Mouse (Mus musculus) intestine, embryonic 16.5 days (tissue): ENCODE data around the gene Alg11. TPM values are rescaled to one million over a fixed set of nuclear protein-coding genes. Genes with fewer than 3 reads are reported as not detected.
A peak's percentile ranks its signal among the peaks of the same experiment; 100 is the strongest.

ENCODE experiments used
- ATAC-seq: fragments of 200-750 bp; cut with Nextera tagmentation; 2 replicates; pipeline ENCODE4 v1.8.0; 2017; ENCODE audit warnings: moderate TSS enrichment, moderate library complexity
- H3K27ac ChIP-seq: fragments of 300-500 bp; sonication (generic); 2 replicates; pipeline ENCODE4 v1.5.1; 2014; ENCODE audit warnings: mild to moderate bottlenecking, low read length
- H3K27me3 ChIP-seq: fragments of 300-500 bp; sonication (generic); replicated peaks from 2 replicates; pipeline ENCODE4 v1.6.1; 2014; ENCODE audit warnings: low read length, control low read depth, mixed read lengths; ENCODE audit not compliant: control insufficient read depth, insufficient read depth
- H3K36me3 ChIP-seq: fragments of 300-500 bp; sonication (generic); 2 replicates; pipeline ENCODE4 v1.6.1; 2014; ENCODE audit warnings: low read length, control low read depth; ENCODE audit not compliant: control insufficient read depth, insufficient read depth
- H3K4me1 ChIP-seq: fragments of 300-500 bp; sonication (generic); 2 replicates; pipeline ENCODE4 v1.6.1; 2014; ENCODE audit warnings: low read length, control low read depth, mixed read lengths; ENCODE audit not compliant: control insufficient read depth, insufficient read depth
- H3K4me2 ChIP-seq: fragments of 300-500 bp; sonication (generic); 2 replicates; pipeline ENCODE4 v1.6.1; 2014; ENCODE audit warnings: low read depth, low read length, control low read depth
- H3K4me3 ChIP-seq: fragments of 300-500 bp; sonication (generic); 2 replicates; pipeline ENCODE4 v1.5.1; 2014; ENCODE audit warnings: mild to moderate bottlenecking, low read length
- H3K9ac ChIP-seq: fragments of 300-500 bp; sonication (generic); 2 replicates; pipeline ENCODE4 v1.6.1; 2014; ENCODE audit warnings: low read depth, low read length
- H3K9me3 ChIP-seq: fragments of 300-500 bp; sonication (generic); 2 replicates; pipeline ENCODE4 v1.6.1; 2016; ENCODE audit warnings: low read length, control low read depth; ENCODE audit not compliant: control insufficient read depth
- WGBS: fragments of 180-500 bp; shearing (Covaris S2); extraction: QIAGEN DNeasy Blood & Tissue Kit; methylation state at CpG from one replicate; pipeline ENCODE4 v1.1.7; 2014; 5-methylcytosine and 5-hydroxymethylcytosine counted together
- polyA plus RNA-seq: library from polyadenylated mRNA; unstranded; fragments of >200 nt; fragmentation: Nextera tagmentation; extraction: Ambion mirVana; gene quantifications from 2 replicates; pipeline ENCODE4 v1.2.1, GENCODE M21; 2015

Gene Alg11
- 28.7 and 30.4 TPM in 2 replicates for polyA plus RNA-seq

DNA sequence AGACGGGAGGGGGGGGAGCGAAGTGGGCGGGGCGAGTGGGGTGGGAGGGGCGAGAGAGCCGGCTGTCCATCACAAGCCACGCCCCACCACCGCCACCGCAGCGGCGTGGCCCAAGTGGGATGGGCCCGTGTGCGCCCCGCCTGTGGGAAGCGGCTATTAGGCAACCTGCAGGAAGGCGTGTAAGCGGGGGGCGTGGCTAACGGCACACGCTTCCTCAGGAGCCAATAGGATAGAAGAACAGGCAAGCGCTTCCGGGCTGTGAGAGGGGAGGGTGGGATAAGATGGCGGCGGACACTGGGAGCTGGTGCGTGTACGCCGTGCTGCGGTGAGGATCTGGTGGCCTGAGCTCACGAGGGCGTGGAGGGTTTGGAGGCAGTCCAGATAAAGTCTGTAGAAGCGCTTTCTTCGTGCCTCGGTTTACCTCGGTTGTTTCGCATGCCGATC, at the start of gene Alg11:
Gene Alg11 (plus strand): TSS at position 276 of the 444 bp plus-strand sequence.
- 0 out of 2 replicates have a peak, but pooled peaks cover 8% of the 10 kb centered on the region for H3K4me1 ChIP-seq
- H3K27ac ChIP-seq = peak within 1 kb of the TSS; percentile 57
- 0 out of 2 replicates have a peak, but pooled peaks cover 4% of the 10 kb centered on the region for H3K27me3 ChIP-seq
- ATAC-seq = peak; percentile 99
- H3K4me2 ChIP-seq = peak within 1 kb of the TSS; percentile 91
- peak within 1 kb of the TSS; percentile 86 for H3K4me3 ChIP-seq
- no peaks in the 10 kb centered on the region for H3K9me3 ChIP-seq
- under 1% methylated on average over 30 of the region's 36 CpGs for WGBS
- peaks cover 7% of the 10 kb centered on the region for H3K36me3 ChIP-seq
- peak within 1 kb of the TSS; percentile 76 for H3K9ac ChIP-seq

DNA sequence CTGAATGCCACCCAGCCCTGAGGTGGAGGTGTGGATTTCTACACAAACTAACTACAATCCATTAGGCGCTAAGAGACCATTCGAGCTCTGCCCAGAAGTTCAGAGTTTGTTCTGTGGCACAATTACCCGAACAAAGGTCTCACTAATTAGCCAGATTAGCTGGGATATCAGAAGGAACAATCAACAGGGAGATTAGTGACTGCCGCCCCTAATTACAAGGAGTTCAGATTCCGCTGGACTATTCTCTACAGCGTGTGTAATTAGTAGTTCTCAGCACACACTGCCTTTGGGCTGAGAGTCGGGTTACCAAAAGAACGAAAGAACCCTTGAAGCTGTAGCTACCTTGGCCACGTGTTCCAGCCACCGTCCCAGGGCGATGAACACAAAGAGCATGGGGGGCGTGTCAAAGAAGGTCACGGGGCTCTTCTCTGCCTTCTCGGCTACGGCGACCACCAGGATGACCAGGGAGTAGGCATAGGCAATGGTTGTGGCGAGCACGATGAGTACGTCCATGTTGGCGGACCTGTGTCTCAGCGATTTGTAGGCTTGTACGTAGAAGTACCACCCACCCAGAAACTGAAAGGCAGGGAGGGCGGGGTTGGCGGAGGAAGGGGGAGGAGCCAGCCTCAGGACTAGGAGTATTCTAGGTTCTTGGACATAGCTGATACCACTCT, 47.4 kb upstream of the Alg11 start:
- H3K9ac ChIP-seq = no peak overlapping the region
- 73% methylated on average over 24 of the region's 24 CpGs for WGBS
- ATAC-seq = peak; percentile 87
- H3K9me3 ChIP-seq = no peaks in the 10 kb centered on the region
- H3K27me3 ChIP-seq = no peaks in the 10 kb centered on the region
- H3K4me1 ChIP-seq = no peaks in the 10 kb centered on the region
- no peak overlapping the region for H3K4me3 ChIP-seq
- no peak overlapping the region for H3K4me2 ChIP-seq
- H3K36me3 ChIP-seq = no peaks in the 10 kb centered on the region
- H3K27ac ChIP-seq = no peak overlapping the region

DNA sequence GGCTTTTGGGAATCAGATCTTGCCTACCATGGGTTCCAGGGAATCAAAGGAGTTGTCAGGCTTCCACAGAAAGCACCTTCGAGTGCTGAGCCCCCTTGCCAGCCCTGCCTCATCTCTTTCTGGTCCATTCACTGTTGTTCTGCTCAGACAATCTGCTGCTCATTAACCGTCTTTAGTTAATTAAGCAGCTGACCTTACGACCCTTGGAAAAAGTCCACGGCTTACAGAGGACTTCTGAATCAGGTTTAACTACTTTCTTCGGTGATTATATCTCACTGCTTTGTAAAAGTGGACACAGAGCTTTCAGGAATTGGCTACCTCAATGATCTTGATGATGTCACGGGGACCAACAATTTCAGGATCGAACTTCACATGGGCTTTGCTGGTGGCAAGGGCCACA, 42.8 kb upstream of the Alg11 start:
- Histone ChIP-seq H3K36me3 (no peaks in the 10 kb centered on the region), H3K27me3 (no peaks in the 10 kb centered on the region), H3K4me1 (no peaks in the 10 kb centered on the region), H3K27ac (no peak overlapping the region), H3K4me2 (no peak overlapping the region), H3K9ac (no peak overlapping the region), H3K9me3 (no peaks in the 10 kb centered on the region), H3K4me3 (no peak overlapping the region)
- ATAC-seq = no peak
- 80% methylated on average over 7 of the region's 7 CpGs for WGBS

DNA sequence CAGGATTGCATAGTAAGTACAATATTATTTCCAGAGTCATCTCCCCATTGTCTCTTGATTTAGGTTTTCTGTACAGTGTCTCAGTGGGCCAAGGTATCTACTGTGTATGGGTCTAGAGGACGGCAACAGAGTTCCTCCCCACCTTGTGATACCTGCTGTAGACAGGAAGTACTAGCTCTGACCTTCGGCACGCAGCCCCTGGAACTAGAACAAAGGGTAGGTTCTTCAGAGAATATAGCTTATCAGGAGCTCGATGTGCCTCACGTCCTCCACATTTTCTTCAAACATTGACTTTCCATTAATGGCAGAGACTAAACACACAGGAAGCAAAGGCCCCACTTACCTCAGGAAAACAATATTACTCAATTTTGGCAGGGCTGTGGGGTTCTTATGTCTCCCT, 41.0 kb upstream of the Alg11 start:
- Histone ChIP-seq H3K4me1 (no peaks in the 10 kb centered on the region), H3K9ac (no peak overlapping the region), H3K4me2 (no peak overlapping the region), H3K36me3 (no peaks in the 10 kb centered on the region), H3K27me3 (no peaks in the 10 kb centered on the region), H3K27ac (no peak overlapping the region), H3K4me3 (no peak overlapping the region), H3K9me3 (no peaks in the 10 kb centered on the region)
- WGBS = 61% methylated on average over 5 of the region's 5 CpGs
- peak; percentile 81 for ATAC-seq

DNA sequence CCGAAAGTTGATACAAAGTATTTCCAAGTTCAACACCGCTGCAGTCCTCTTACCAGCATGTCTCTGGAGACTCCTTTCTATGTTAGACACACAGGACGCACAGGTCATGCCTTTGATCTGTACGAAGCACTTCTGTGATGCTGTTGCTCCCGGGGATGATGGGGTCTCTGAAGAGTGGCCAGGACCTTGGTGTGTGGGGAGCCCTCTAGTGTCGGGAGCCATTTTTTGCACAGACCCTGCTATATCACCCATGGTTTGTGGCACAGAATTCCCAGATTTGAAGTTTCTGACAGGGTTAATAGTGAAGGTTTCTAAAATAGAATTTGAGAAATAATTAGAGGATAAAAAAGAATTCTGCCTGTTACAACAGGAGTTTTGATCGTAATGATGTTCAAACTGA, 38.3 kb upstream of the Alg11 start:
- no peaks in the 10 kb centered on the region for H3K36me3 ChIP-seq

DNA sequence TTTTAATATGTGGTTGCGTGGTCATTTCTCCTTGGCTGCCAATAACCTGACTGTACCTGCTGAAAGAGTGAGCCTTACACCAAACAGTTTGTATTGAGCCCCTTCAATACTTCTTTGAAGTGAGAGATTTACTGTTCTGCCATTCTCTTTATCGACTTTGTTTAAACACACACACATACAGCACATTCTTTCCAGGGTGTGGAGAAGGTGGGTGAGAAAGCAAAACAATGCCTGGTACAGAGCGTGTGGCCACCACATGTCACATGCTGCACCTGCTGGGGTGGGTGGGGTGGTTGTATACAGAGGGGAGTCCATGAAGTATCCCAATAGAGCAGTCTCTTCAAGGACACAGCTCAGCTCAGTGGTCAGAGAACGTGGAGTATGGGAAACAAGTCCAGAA, 35.3 kb upstream of the Alg11 start:
- Histone ChIP-seq H3K4me3 (no peak overlapping the region), H3K27me3 (no peaks in the 10 kb centered on the region), H3K9ac (no peak overlapping the region), H3K4me2 (no peak overlapping the region), H3K4me1 (no peaks in the 10 kb centered on the region), H3K27ac (no peak overlapping the region), H3K9me3 (no peaks in the 10 kb centered on the region), H3K36me3 (no peaks in the 10 kb centered on the region)
- WGBS = 45% methylated on average over 4 of the region's 4 CpGs
- ATAC-seq = peak; percentile 75

More for the DNA sequence above, 38.3 kb upstream of the Alg11 start:
- 54% methylated on average over 7 of the region's 7 CpGs for WGBS
- no peak for ATAC-seq
- Histone ChIP-seq H3K9me3 (no peaks in the 10 kb centered on the region), H3K4me3 (no peak overlapping the region), H3K4me2 (no peak overlapping the region), H3K4me1 (no peaks in the 10 kb centered on the region), H3K9ac (no peak overlapping the region), H3K27ac (no peak overlapping the region), H3K27me3 (no peaks in the 10 kb centered on the region)

DNA sequence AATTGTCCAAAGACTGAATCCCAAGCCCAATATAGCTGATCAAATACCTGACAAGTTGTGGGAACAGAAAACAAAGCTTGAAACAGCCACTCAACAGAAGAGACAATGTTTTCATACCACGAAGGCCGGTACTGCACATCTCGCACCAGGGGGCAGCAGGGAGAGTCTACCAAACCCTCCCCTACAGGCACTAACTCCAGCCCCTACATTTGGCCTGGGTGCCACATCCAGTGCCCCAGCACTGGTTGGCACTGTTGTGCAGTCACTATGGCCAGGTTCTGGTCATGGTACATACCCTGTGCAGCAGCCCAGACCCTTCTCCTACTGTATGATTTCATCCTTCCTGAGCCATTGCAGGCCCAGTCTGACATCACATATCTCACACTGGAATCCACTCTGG, 31.5 kb upstream of the Alg11 start:
- H3K4me1 ChIP-seq = no peaks in the 10 kb centered on the region
- no peak overlapping the region for H3K4me2 ChIP-seq
- no peaks in the 10 kb centered on the region for H3K36me3 ChIP-seq
- no peaks in the 10 kb centered on the region for H3K9me3 ChIP-seq
- H3K27me3 ChIP-seq = no peaks in the 10 kb centered on the region
- no peak overlapping the region for H3K9ac ChIP-seq
- H3K4me3 ChIP-seq = no peak overlapping the region
- H3K27ac ChIP-seq = no peak overlapping the region
- ATAC-seq = no peak
- WGBS = 85% methylated on average over 3 of the region's 3 CpGs

DNA sequence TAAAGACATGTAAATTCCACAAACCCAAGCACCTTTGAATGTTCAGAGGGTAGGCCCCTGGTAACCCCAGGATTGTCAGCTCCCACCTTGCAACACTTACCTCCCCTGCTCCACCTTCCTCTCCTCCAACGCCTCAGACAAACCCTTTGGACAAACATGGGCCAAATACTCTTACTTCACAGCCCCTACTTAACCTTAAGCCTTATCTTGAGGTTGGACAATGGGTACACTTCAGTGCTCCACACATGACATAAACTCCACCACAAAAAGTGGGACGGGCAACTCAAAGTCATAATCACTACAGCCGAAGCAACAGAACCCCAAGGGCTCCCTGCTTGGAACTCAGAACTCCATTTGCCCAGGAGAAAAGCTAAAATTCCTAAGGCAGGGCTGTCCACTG, 29.5 kb upstream of the Alg11 start:
- WGBS = 81% methylated on average over 3 of the region's 3 CpGs
- no peaks in the 10 kb centered on the region for H3K9me3 ChIP-seq
- H3K27ac ChIP-seq = no peak overlapping the region
- no peak overlapping the region for H3K9ac ChIP-seq
- H3K36me3 ChIP-seq = no peaks in the 10 kb centered on the region
- H3K27me3 ChIP-seq = no peaks in the 10 kb centered on the region
- H3K4me3 ChIP-seq = no peak overlapping the region
- ATAC-seq = no peak
- no peak overlapping the region for H3K4me2 ChIP-seq
- H3K4me1 ChIP-seq = no peaks in the 10 kb centered on the region

DNA sequence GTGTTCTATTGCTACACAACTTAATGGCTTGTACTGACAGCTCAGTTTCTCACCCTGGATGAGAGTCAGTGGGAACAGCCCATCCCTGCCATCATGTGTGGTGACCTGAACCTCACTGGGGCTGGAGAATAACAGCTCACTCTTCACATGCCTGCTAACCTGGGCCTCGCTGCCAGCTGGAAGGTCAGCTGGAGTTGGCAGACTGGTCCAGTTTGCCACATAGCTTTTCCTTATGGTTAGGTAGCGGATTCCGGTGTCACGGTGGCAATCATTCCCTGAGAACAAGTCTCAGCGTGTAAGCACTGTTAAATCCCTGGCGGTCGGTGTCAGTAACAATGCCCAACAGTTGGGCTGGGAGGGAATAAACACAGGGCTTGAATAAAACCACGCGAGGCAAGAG, 24.4 kb upstream of the Alg11 start:
- no peak overlapping the region for H3K9ac ChIP-seq
- H3K4me2 ChIP-seq = no peak overlapping the region
- H3K9me3 ChIP-seq = no peaks in the 10 kb centered on the region
- H3K27me3 ChIP-seq = no peaks in the 10 kb centered on the region
- no peak overlapping the region for H3K4me3 ChIP-seq
- H3K4me1 ChIP-seq = 0 out of 2 replicates have a peak, but pooled peaks cover 5% of the 10 kb centered on the region
- ATAC-seq = no peak
- WGBS = 90% methylated on average over 9 of the region's 9 CpGs
- no peaks in the 10 kb centered on the region for H3K36me3 ChIP-seq
- H3K27ac ChIP-seq = no peak overlapping the region

DNA sequence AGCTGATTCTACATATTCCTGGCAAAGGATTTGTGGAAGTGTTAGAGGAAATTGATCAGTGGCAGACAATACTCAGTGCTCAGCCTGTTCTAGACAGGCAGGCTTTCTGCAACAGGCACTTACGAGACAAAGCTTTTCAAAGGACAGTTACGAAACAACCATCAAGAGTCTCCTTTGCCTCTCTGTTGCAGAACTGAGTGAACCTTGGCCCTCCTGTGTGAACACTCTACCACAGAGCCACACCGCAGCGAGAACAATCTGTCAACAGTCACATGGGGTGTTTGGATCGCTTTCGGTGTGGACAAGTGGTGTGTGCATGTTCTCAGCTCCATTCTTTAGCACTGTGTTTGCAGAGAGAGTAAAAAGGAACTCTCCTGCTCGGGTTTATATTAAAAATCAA, 23.5 kb upstream of the Alg11 start:
- H3K27me3 ChIP-seq = no peaks in the 10 kb centered on the region
- no peaks in the 10 kb centered on the region for H3K36me3 ChIP-seq
- no peaks in the 10 kb centered on the region for H3K9me3 ChIP-seq
- no peak overlapping the region for H3K9ac ChIP-seq
- peak; percentile 85 for ATAC-seq
- H3K4me1 ChIP-seq = 0 out of 2 replicates have a peak, but pooled peaks cover 5% of the 10 kb centered on the region
- WGBS = 50% methylated on average over 7 of the region's 7 CpGs
- H3K4me3 ChIP-seq = no peak overlapping the region
- H3K27ac ChIP-seq = peak overlapping the region; percentile 62
- no peak overlapping the region for H3K4me2 ChIP-seq
